Mouse (Mus musculus): ENCODE measurements at regions not wholly inside any gene's neighbourhood (a gene's known extent, or its start where the extent isn't known, plus 50 kb on each side); places are given as distances from the start of the nearest gene placed in this dataset.

DNA sequence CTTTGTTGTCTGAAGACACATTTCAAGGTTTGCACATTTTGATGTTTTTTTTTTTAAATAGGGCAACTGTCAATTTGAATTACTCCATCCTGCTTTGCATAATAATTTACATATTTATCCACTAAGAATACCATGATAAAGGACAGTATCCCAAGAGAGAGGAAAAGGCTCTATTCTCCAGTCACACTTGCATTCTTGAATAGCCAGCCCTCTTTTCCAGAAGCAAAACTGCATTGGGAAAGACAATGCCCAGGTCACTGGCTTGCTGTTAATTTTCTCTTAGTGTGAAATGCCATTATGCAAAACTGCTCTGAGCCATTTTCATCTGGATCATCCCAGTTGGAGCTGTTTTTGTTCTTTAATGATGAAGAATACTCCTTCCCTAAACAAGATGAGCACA is 234.7 kb downstream of the Rnd3 start:
- TF ChIP-seq CTCF (IDR thresholded peaks at IDR 0.05; ENCODE audit: extremely low read depth, insufficient read length, insufficient replicate concordance, low read depth, low read length) (no peak), POLR2A (IDR thresholded peaks at IDR 0.05; ENCODE audit: low read depth, low read length) (no peak)

Measured in small intestine, adult 2 months (tissue).